9 mouse cellular contexts compared by ENCODE assay signal in genomic region chr1:58579179-58579578, GRCm38 (mm10). TPM values are rescaled to one million over a fixed set of nuclear protein-coding genes. Genes with fewer than 3 reads are reported as not detected.
DNase-seq lines count a peak whose midpoint lies in the region; ATAC-seq and TF ChIP-seq lines count a peak whose summit lies in the region.
"Had no signal": no experiment of that assay in that cellular context is flagged by ENCODE, and none has a peak within 500 bp of the region (broad histone marks: within the 10 kb centered on the region; RNA-seq: fewer than 3 reads in every experiment).

No protein-coding gene starts in this region.

- H3K9ac ChIP-seq in hindbrain, embryonic 11.5 days (ENCODE audit: low read depth, low read length) = no peak overlapping the region
- H3K9ac ChIP-seq in hindbrain, embryonic 13.5 days = no peak overlapping the region
- H3K9ac ChIP-seq in MEL (ENCODE audit: control insufficient read depth, low read depth, low read length, poor library complexity, severe bottlenecking) = no peak overlapping the region
- no peak overlapping the region for H3K9ac ChIP-seq in liver, embryonic 13.5 days
- H3K9ac ChIP-seq in forebrain, embryonic 13.5 days = no peak overlapping the region
- H3K9ac ChIP-seq: limb, embryonic 13.5 days had no signal

- no peaks in the 10 kb centered on the region for H3K36me3 ChIP-seq in hindbrain, embryonic 11.5 days (ENCODE audit: control insufficient read depth, insufficient read depth, low read length)
- no peaks in the 10 kb centered on the region for H3K36me3 ChIP-seq in hindbrain, embryonic 13.5 days
- H3K36me3 ChIP-seq in MEL (ENCODE audit: control insufficient read depth in 1 of 2, insufficient read depth in 2 of 2, low read length in 2 of 2) = peaks cover 0 to 4% of the 10 kb centered on the region in 2 experiments; a peak in 2 of 4 replicates
- H3K36me3 ChIP-seq in liver, embryonic 13.5 days = no peaks in the 10 kb centered on the region
- no peaks in the 10 kb centered on the region for H3K36me3 ChIP-seq in forebrain, embryonic 13.5 days (ENCODE audit: poor library complexity, severe bottlenecking)
- H3K36me3 ChIP-seq: limb, embryonic 13.5 days had no signal

- peak; percentile 50 for TF ChIP-seq RAD21 in MEL (IDR thresholded peaks at IDR 0.05; ENCODE audit: low read depth, low read length)

- 92% methylated on average over 2 of the region's 2 CpGs for WGBS in hindbrain, embryonic 11.5 days
- WGBS in hindbrain, embryonic 13.5 days = 86% methylated on average over 2 of the region's 2 CpGs
- WGBS in liver, embryonic 13.5 days (ENCODE audit: insufficient replicate concordance) = 72% methylated on average over 2 of the region's 2 CpGs
- 92% methylated on average over 2 of the region's 2 CpGs for WGBS in forebrain, embryonic 13.5 days

- no peak for TF ChIP-seq POLR2A in MEL (IDR thresholded peaks at IDR 0.05; ENCODE audit: control insufficient read depth in 1 of 2, insufficient read depth in 1 of 2, low read depth in 1 of 2, low read length in 2 of 2, poor library complexity in 1 of 2)

- H3K9me3 ChIP-seq in hindbrain, embryonic 11.5 days (ENCODE audit: control insufficient read depth, low read length) = no peaks in the 10 kb centered on the region
- H3K9me3 ChIP-seq in hindbrain, embryonic 13.5 days = no peaks in the 10 kb centered on the region
- H3K9me3 ChIP-seq in MEL (replicated peaks; ENCODE audit: insufficient read depth, low read length) = no peaks in the 10 kb centered on the region
- H3K9me3 ChIP-seq in liver, embryonic 13.5 days (replicated peaks) = no peaks in the 10 kb centered on the region
- no peaks in the 10 kb centered on the region for H3K9me3 ChIP-seq in forebrain, embryonic 13.5 days (replicated peaks)
- H3K9me3 ChIP-seq: limb, embryonic 13.5 days had no signal

- H3K79me2 ChIP-seq in MEL (ENCODE audit: control insufficient read depth, insufficient read depth, low read length, poor library complexity) = peaks cover 8% of the 10 kb centered on the region; the same call in 1 of the 2 replicates

- no peak overlapping the region for H3K4me3 ChIP-seq in hindbrain, embryonic 11.5 days (ENCODE audit: low read depth, low read length)
- H3K4me3 ChIP-seq in hindbrain, embryonic 13.5 days = no peak overlapping the region
- no peak overlapping the region for H3K4me3 ChIP-seq in MEL (ENCODE audit: control insufficient read depth in 1 of 2, insufficient read depth in 1 of 2, low read depth in 2 of 2, low read length in 2 of 2)
- no peak overlapping the region for H3K4me3 ChIP-seq in liver, embryonic 13.5 days (replicated peaks)
- no peak overlapping the region for H3K4me3 ChIP-seq in forebrain, embryonic 13.5 days
- H3K4me3 ChIP-seq: erythroblast, embryonic 14.5 days; limb, embryonic 13.5 days had no signal

- H3K4me2 ChIP-seq in hindbrain, embryonic 11.5 days (replicated peaks; ENCODE audit: low read depth, low read length) = no peak overlapping the region
- H3K4me2 ChIP-seq in hindbrain, embryonic 13.5 days = no peak overlapping the region
- no peak overlapping the region for H3K4me2 ChIP-seq in liver, embryonic 13.5 days
- no peak overlapping the region for H3K4me2 ChIP-seq in forebrain, embryonic 13.5 days
- H3K4me2 ChIP-seq: limb, embryonic 13.5 days had no signal

- no peaks in the 10 kb centered on the region for H3K27me3 ChIP-seq in hindbrain, embryonic 11.5 days (ENCODE audit: control insufficient read depth, insufficient read depth, low read length)
- no peaks in the 10 kb centered on the region for H3K27me3 ChIP-seq in hindbrain, embryonic 13.5 days
- H3K27me3 ChIP-seq in MEL (ENCODE audit: control insufficient read depth in 1 of 2, insufficient read depth in 2 of 2, low read length in 2 of 2) = no peaks in the 10 kb centered on the region
- H3K27me3 ChIP-seq in liver, embryonic 13.5 days = no peaks in the 10 kb centered on the region
- no peaks in the 10 kb centered on the region for H3K27me3 ChIP-seq in forebrain, embryonic 13.5 days
- H3K27me3 ChIP-seq: limb, embryonic 13.5 days had no signal

- no peak overlapping the region for H3K27ac ChIP-seq in hindbrain, embryonic 11.5 days (ENCODE audit: low read depth, low read length)
- H3K27ac ChIP-seq in hindbrain, embryonic 13.5 days = no peak overlapping the region
- H3K27ac ChIP-seq in MEL (ENCODE audit: control insufficient read depth, low read depth, low read length) = no peak overlapping the region
- H3K27ac ChIP-seq in liver, embryonic 13.5 days = no peak overlapping the region
- H3K27ac ChIP-seq in forebrain, embryonic 13.5 days = no peak overlapping the region
- H3K27ac ChIP-seq: limb, embryonic 13.5 days had no signal

- no peaks in the 10 kb centered on the region for H3K4me1 ChIP-seq in hindbrain, embryonic 11.5 days (replicated peaks; ENCODE audit: control insufficient read depth, insufficient read depth, low read length)
- no peaks in the 10 kb centered on the region for H3K4me1 ChIP-seq in hindbrain, embryonic 13.5 days (replicated peaks)
- peaks cover 6 to 10% of the 10 kb centered on the region in 2 experiments; a peak in 3 of 4 replicates for H3K4me1 ChIP-seq in MEL (ENCODE audit: control insufficient read depth in 1 of 2, insufficient read depth in 2 of 2, low read length in 2 of 2)
- peaks cover 4% of the 10 kb centered on the region; the same call in 1 of the 2 replicates for H3K4me1 ChIP-seq in liver, embryonic 13.5 days (replicated peaks)
- H3K4me1 ChIP-seq in forebrain, embryonic 13.5 days = no peaks in the 10 kb centered on the region

- ATAC-seq in hindbrain, embryonic 11.5 days (ENCODE audit: low FRiP score) = no peak
- no peak for ATAC-seq in hindbrain, embryonic 13.5 days (ENCODE audit: low FRiP score)
- ATAC-seq in liver, embryonic 13.5 days (ENCODE audit: low read depth) = no peak
- ATAC-seq in forebrain, embryonic 13.5 days = no peak

- TF ChIP-seq EP300 in MEL (IDR thresholded peaks at IDR 0.05; ENCODE audit: low read depth in 1 of 2, low read length in 2 of 2) = no peak

- DNase-seq in hindbrain, embryonic 11.5 days (ENCODE audit: low spot score) = peak; percentile 14
- DNase-seq in CD4-positive helper T cell, adult 2 months (ENCODE audit: low read depth, low spot score) = peak; percentile 30
- peak; percentile 66 for DNase-seq in MEL (ENCODE audit: low read depth, low spot score)
- peak; percentile 20 for DNase-seq in liver, embryonic 13.5 days
- peak; percentile 5 to 28 for DNase-seq in thymus, postnatal 10 days (ENCODE audit: low spot score in 2 of 2)

- TF ChIP-seq CTCF in MEL (IDR thresholded peaks at IDR 0.05 in 2 of 3, conservative IDR thresholded peaks at IDR 0.05 in 1 of 3; ENCODE audit: control insufficient read depth in 1 of 3, insufficient read depth in 1 of 3, low read depth in 2 of 3, low read length in 3 of 3, poor library complexity in 1 of 3, severe bottlenecking in 1 of 3) = peak; percentile 59 to 69 (median 68)

TF ChIP-seq in MEL, 35 proteins besides CTCF, POLR2A, EP300 and RAD21:
- TF ChIP-seq USF1 (IDR thresholded peaks at IDR 0.05; ENCODE audit: low read depth, low read length) (0 out of 2 replicates have a peak, but pooled peaks have one; percentile 31), E2F4 (IDR thresholded peaks at IDR 0.05; ENCODE audit: borderline replicate concordance, low read depth, low read length) (no peak), POLR2AphosphoS5 (IDR thresholded peaks at IDR 0.05; ENCODE audit: borderline replicate concordance, low read depth, low read length) (no peak), SIN3A (IDR thresholded peaks at IDR 0.05; ENCODE audit: low read length) (0 out of 2 replicates have a peak, but pooled peaks have one; percentile 20), KAT2A (conservative IDR thresholded peaks at IDR 0.05; ENCODE audit: low read depth, low read length) (no peak), SMC3 (IDR thresholded peaks at IDR 0.05; ENCODE audit: low read depth, low read length) (peak; percentile 56), ZC3H11A (IDR thresholded peaks at IDR 0.05; ENCODE audit: low read depth, low read length) (peak; percentile 25; the same call in 1 of the 2 replicates), MYC (IDR thresholded peaks at IDR 0.05; ENCODE audit: low read depth, low read length) (0 out of 2 replicates have a peak, but pooled peaks have one; percentile 23)

RNA-seq across cellular contexts. Expression of gene Fam126b, which starts 6.9 kb away (rescaled TPM):
- polyA plus RNA-seq in hindbrain, embryonic 11.5 days (2014; fragmentation: Nextera tagmentation; extraction: Ambion mirVana) = 8.5 and 9.1 TPM in 2 replicates
- 9.9 and 13.5 TPM in 2 replicates for polyA plus RNA-seq in hindbrain, embryonic 13.5 days (2015; fragmentation: Nextera tagmentation; extraction: Ambion mirVana)
- total RNA-seq in MEL (2012; rRNA removed) = 5.0 and 5.5 TPM in 2 replicates
- polyA plus RNA-seq in MEL (2012; ENCODE audit: insufficient read depth in 1 of 2, insufficient read length in 2 of 2, low read depth in 1 of 2, low replicate concordance in 2 of 2, missing spikeins in 1 of 2) = 1 to 10 TPM in 1 of 2 experiments, not detected in 1; 5.7 TPM
- polyA plus RNA-seq in liver, embryonic 13.5 days (2015; fragmentation: Nextera tagmentation; extraction: Ambion mirVana) = 3.6 and 3.9 TPM in 2 replicates
- 10.8 TPM in 2 replicates for polyA plus RNA-seq in forebrain, embryonic 13.5 days (2015; fragmentation: Nextera tagmentation; extraction: Ambion mirVana)

RNA-seq across cellular contexts. Expression of gene Ndufb3, which starts 7.0 kb away (rescaled TPM):
- 150 and 164 TPM in 2 replicates for polyA plus RNA-seq in hindbrain, embryonic 11.5 days (2014; fragmentation: Nextera tagmentation; extraction: Ambion mirVana)
- 199 and 210 TPM in 2 replicates for polyA plus RNA-seq in hindbrain, embryonic 13.5 days (2015; fragmentation: Nextera tagmentation; extraction: Ambion mirVana)
- 169 and 172 TPM in 2 replicates for total RNA-seq in MEL (2012; rRNA removed)
- 10 to 100 TPM in 1 of 2 experiments, not detected in 1; 98.3 TPM for polyA plus RNA-seq in MEL (2012; ENCODE audit: insufficient read depth in 1 of 2, insufficient read length in 2 of 2, low read depth in 1 of 2, low replicate concordance in 2 of 2, missing spikeins in 1 of 2)
- 127 and 129 TPM in 2 replicates for polyA plus RNA-seq in liver, embryonic 13.5 days (2015; fragmentation: Nextera tagmentation; extraction: Ambion mirVana)
- 187 and 206 TPM in 2 replicates for polyA plus RNA-seq in forebrain, embryonic 13.5 days (2015; fragmentation: Nextera tagmentation; extraction: Ambion mirVana)

Comparison
In these comparisons a context has a peak if more than half of its experiments do, and no peak if none do; other contexts are left out.
1. DNase-seq: peak in every context shown above with its lines; median percentile 66 in MEL; 30 in CD4-positive helper T cell, adult 2 months; 20 in liver, embryonic 13.5 days; 16 in thymus, postnatal 10 days; 14 in hindbrain, embryonic 11.5 days.